Mouse (Mus musculus): ENCODE data around the gene Krcc1. TPM values are rescaled to one million over a fixed set of nuclear protein-coding genes. Genes with fewer than 3 reads are reported as not detected.

The Krcc1 gene
- polyA plus RNA-seq (2011; ENCODE audit: insufficient read depth, insufficient read length, low read depth, missing spikeins) = 53.7 and 59.1 TPM in 2 replicates

GRCm38 (mm10) chr6:71271389-71272315 lies at the start of gene Krcc1:
Gene Krcc1, plus strand, starts transcription at chr6:71271677.
- H3K4me3 ChIP-seq (ENCODE audit: low read depth, low read length) = peak within 1 kb of the TSS; percentile 96
- H3K4me1 ChIP-seq (ENCODE audit: control insufficient read depth, insufficient read depth, low read length) = no peaks in the 10 kb centered on the region
- H3K36me3 ChIP-seq (ENCODE audit: control insufficient read depth, insufficient read depth, low read length, poor library complexity, severe bottlenecking) = no peaks in the 10 kb centered on the region
- H3K27me3 ChIP-seq (ENCODE audit: control insufficient read depth, insufficient read depth, low read length, poor library complexity, severe bottlenecking) = no peaks in the 10 kb centered on the region
- H3K27ac ChIP-seq (ENCODE audit: insufficient read depth, low read length) = peak within 1 kb of the TSS; percentile 97
- TF ChIP-seq POLR2A (IDR thresholded peaks at IDR 0.05; ENCODE audit: insufficient read depth, low read length) (peak; percentile 23), EP300 (IDR thresholded peaks at IDR 0.05; ENCODE audit: insufficient read depth, low read depth, low read length) (no peak), CTCF (IDR thresholded peaks at IDR 0.05; ENCODE audit: low read depth, low read length) (no peak)
- peak within 1 kb of the TSS; percentile 98 for H3K9ac ChIP-seq (ENCODE audit: low read depth, poor library complexity, severe bottlenecking)
- H3K9me3 ChIP-seq (replicated peaks; ENCODE audit: control insufficient read depth, insufficient read depth, low read length, poor library complexity, severe bottlenecking) = no peaks in the 10 kb centered on the region

GRCm38 (mm10) chr6:71224184-71224943 lies 47.1 kb upstream of the Krcc1 start:
- no peak overlapping the region for H3K9ac ChIP-seq (ENCODE audit: low read depth, poor library complexity, severe bottlenecking)
- H3K4me3 ChIP-seq (ENCODE audit: low read depth, low read length) = no peak overlapping the region
- H3K4me1 ChIP-seq (ENCODE audit: control insufficient read depth, insufficient read depth, low read length) = no peaks in the 10 kb centered on the region
- H3K36me3 ChIP-seq (ENCODE audit: control insufficient read depth, insufficient read depth, low read length, poor library complexity, severe bottlenecking) = no peaks in the 10 kb centered on the region
- no peak overlapping the region for H3K27ac ChIP-seq (ENCODE audit: insufficient read depth, low read length)
- no peaks in the 10 kb centered on the region for H3K27me3 ChIP-seq (ENCODE audit: control insufficient read depth, insufficient read depth, low read length, poor library complexity, severe bottlenecking)
- no peaks in the 10 kb centered on the region for H3K9me3 ChIP-seq (replicated peaks; ENCODE audit: control insufficient read depth, insufficient read depth, low read length, poor library complexity, severe bottlenecking)
- TF ChIP-seq CTCF (IDR thresholded peaks at IDR 0.05; ENCODE audit: low read depth, low read length) (no peak), POLR2A (IDR thresholded peaks at IDR 0.05; ENCODE audit: insufficient read depth, low read length) (no peak), EP300 (IDR thresholded peaks at IDR 0.05; ENCODE audit: insufficient read depth, low read depth, low read length) (no peak)

DNA sequence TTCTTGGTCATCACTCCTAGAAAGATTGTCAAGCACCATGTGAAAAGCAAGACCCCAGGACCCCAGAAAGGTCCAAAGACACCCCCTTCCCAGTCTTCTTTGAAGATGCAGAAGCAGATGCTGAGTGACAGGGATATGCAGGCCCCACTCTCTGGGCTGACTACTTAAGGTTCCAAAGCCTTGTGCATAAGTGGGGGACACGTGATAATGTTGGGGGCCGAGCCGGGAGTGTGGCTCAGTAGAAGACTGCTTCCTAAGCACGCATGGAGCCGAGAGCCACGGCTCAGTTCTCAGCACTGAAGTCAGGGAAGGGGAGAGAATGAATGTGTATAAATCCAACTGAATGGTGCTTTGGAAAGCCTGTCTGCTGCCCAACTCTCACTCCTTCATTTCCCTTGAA lies 44.9 kb upstream of the Krcc1 start:
- TF ChIP-seq POLR2A (IDR thresholded peaks at IDR 0.05; ENCODE audit: insufficient read depth, low read length) (no peak), EP300 (IDR thresholded peaks at IDR 0.05; ENCODE audit: insufficient read depth, low read depth, low read length) (no peak), CTCF (IDR thresholded peaks at IDR 0.05; ENCODE audit: low read depth, low read length) (no peak)
- H3K36me3 ChIP-seq (ENCODE audit: control insufficient read depth, insufficient read depth, low read length, poor library complexity, severe bottlenecking) = no peaks in the 10 kb centered on the region

DNA sequence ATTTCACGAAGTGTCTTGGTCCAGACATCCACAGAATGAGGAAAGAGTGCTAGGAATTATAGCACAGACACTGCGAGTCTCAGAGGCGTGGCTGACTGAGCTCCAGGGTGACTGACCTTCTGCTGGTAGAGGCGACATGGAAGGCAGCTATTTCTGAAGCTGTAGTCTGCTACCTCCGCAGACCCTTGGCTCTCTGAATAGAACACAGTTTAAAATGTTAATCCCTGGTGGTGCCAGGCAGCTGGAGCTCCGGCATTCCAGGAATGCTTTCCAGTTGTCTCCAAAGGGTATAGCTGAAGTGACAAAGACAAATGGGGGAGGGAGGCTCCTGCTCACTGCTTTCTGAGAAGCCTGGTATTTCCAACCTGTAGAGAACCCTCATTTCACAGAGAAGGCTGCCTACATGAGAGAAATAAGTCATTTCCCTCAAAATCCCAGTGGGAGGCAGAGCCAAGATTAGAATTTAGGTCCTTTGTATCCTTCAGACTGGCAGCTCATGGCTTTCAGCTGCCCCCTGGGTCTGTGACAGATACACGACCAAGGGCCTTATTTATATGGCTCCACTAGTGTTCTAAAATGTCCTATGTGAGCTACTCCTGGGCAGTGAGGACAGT lies 44.2 kb upstream of the Krcc1 start:
- no peaks in the 10 kb centered on the region for H3K36me3 ChIP-seq (ENCODE audit: control insufficient read depth, insufficient read depth, low read length, poor library complexity, severe bottlenecking)
- no peak overlapping the region for H3K27ac ChIP-seq (ENCODE audit: insufficient read depth, low read length)

More for the DNA sequence above, 44.9 kb upstream of the Krcc1 start:
- H3K27me3 ChIP-seq (ENCODE audit: control insufficient read depth, insufficient read depth, low read length, poor library complexity, severe bottlenecking) = no peaks in the 10 kb centered on the region
- H3K4me3 ChIP-seq (ENCODE audit: low read depth, low read length) = no peak overlapping the region
- no peak overlapping the region for H3K9ac ChIP-seq (ENCODE audit: low read depth, poor library complexity, severe bottlenecking)
- H3K4me1 ChIP-seq (ENCODE audit: control insufficient read depth, insufficient read depth, low read length) = no peaks in the 10 kb centered on the region
- no peaks in the 10 kb centered on the region for H3K9me3 ChIP-seq (replicated peaks; ENCODE audit: control insufficient read depth, insufficient read depth, low read length, poor library complexity, severe bottlenecking)
- H3K27ac ChIP-seq (ENCODE audit: insufficient read depth, low read length) = no peak overlapping the region

DNA sequence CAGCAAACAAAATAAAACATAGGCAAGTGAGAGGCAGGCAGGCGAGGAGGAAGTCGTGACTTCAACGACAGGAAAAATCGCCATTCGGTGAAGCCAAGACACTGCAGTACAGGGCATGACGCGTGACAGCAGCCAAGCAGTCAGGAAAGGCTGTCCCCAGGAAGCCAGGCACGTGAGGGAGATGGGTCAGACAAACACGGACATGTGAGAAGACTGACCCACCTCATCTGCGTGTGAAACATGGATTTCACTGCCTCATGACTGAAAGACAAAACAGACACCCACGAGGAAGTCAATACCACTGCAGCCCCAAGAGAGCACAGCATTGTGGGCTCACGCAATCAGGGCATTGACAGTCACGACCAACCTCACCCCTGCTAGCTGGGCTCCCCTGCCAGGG lies 36.4 kb upstream of the Krcc1 start:
- Histone ChIP-seq H3K4me3 (ENCODE audit: low read depth, low read length) (no peak overlapping the region), H3K9me3 (replicated peaks; ENCODE audit: control insufficient read depth, insufficient read depth, low read length, poor library complexity, severe bottlenecking) (no peaks in the 10 kb centered on the region), H3K36me3 (ENCODE audit: control insufficient read depth, insufficient read depth, low read length, poor library complexity, severe bottlenecking) (no peaks in the 10 kb centered on the region), H3K27ac (ENCODE audit: insufficient read depth, low read length) (no peak overlapping the region), H3K9ac (ENCODE audit: low read depth, poor library complexity, severe bottlenecking) (no peak overlapping the region), H3K27me3 (ENCODE audit: control insufficient read depth, insufficient read depth, low read length, poor library complexity, severe bottlenecking) (no peaks in the 10 kb centered on the region), H3K4me1 (ENCODE audit: control insufficient read depth, insufficient read depth, low read length) (no peaks in the 10 kb centered on the region)
- TF ChIP-seq POLR2A (IDR thresholded peaks at IDR 0.05; ENCODE audit: insufficient read depth, low read length) (no peak), CTCF (IDR thresholded peaks at IDR 0.05; ENCODE audit: low read depth, low read length) (no peak), EP300 (IDR thresholded peaks at IDR 0.05; ENCODE audit: insufficient read depth, low read depth, low read length) (no peak)

More for the DNA sequence above, 44.2 kb upstream of the Krcc1 start:
- no peak for TF ChIP-seq CTCF (IDR thresholded peaks at IDR 0.05; ENCODE audit: low read depth, low read length)
- no peak for TF ChIP-seq EP300 (IDR thresholded peaks at IDR 0.05; ENCODE audit: insufficient read depth, low read depth, low read length)
- TF ChIP-seq POLR2A (IDR thresholded peaks at IDR 0.05; ENCODE audit: insufficient read depth, low read length) = no peak
- Histone ChIP-seq H3K4me1 (ENCODE audit: control insufficient read depth, insufficient read depth, low read length) (no peaks in the 10 kb centered on the region), H3K4me3 (ENCODE audit: low read depth, low read length) (no peak overlapping the region), H3K9ac (ENCODE audit: low read depth, poor library complexity, severe bottlenecking) (no peak overlapping the region), H3K9me3 (replicated peaks; ENCODE audit: control insufficient read depth, insufficient read depth, low read length, poor library complexity, severe bottlenecking) (no peaks in the 10 kb centered on the region), H3K27me3 (ENCODE audit: control insufficient read depth, insufficient read depth, low read length, poor library complexity, severe bottlenecking) (no peaks in the 10 kb centered on the region)

All from ES-Bruce4 (cell line).